Mouse (Mus musculus) forebrain, postnatal 0 days (tissue): ENCODE data around the gene Neurl1a. TPM values are rescaled to one million over a fixed set of nuclear protein-coding genes. Genes with fewer than 3 reads are reported as not detected.

Experiments used
- ATAC-seq: fragments of 200-750 bp; cut with Nextera tagmentation; 2 replicates; pipeline ENCODE4 v1.8.0; 2017; ENCODE audit warnings: mild to moderate bottlenecking, moderate library complexity
- DNase-seq: peaks from one replicate; pipeline ENCODE4 v3.0.0-alpha.2; 2015
- H3K27ac ChIP-seq: fragments of 300-500 bp; sonication (generic); 2 replicates; pipeline ENCODE4 v1.5.1; 2014; ENCODE audit warnings: low read depth, mild to moderate bottlenecking, antibody characterized with exemption, low read length, moderate library complexity, mixed read lengths
- H3K27me3 ChIP-seq: fragments of 300-500 bp; sonication (generic); 2 replicates; pipeline ENCODE4 v1.6.1; 2014; ENCODE audit warnings: mild to moderate bottlenecking, low read length, mixed read lengths; ENCODE audit not compliant: insufficient read depth
- H3K36me3 ChIP-seq: fragments of 300-500 bp; sonication (generic); 2 replicates; pipeline ENCODE4 v1.6.1; 2014; ENCODE audit warnings: mild to moderate bottlenecking, moderate library complexity; ENCODE audit not compliant: insufficient read depth
- H3K4me1 ChIP-seq: fragments of 300-500 bp; sonication (generic); 2 replicates; pipeline ENCODE4 v1.6.1; 2014; ENCODE audit warnings: antibody characterized with exemption; ENCODE audit not compliant: insufficient read depth
- H3K4me2 ChIP-seq: fragments of 300-500 bp; sonication (generic); 2 replicates; pipeline ENCODE4 v1.6.1; 2014; ENCODE audit warnings: low read depth, mild to moderate bottlenecking, moderate library complexity
- H3K4me3 ChIP-seq: fragments of 300-500 bp; sonication (generic); 2 replicates; pipeline ENCODE4 v1.5.1; 2014; ENCODE audit warnings: low read depth, low read length, mixed read lengths
- H3K9ac ChIP-seq: fragments of 300-500 bp; sonication (generic); 2 replicates; pipeline ENCODE4 v1.6.1; 2014; ENCODE audit warnings: mild to moderate bottlenecking
- H3K9me3 ChIP-seq: fragments of 300-500 bp; sonication (generic); 2 replicates; pipeline ENCODE4 v1.6.1; 2016; ENCODE audit warnings: low read length
- CTCF ChIP-seq: sonication (generic); IDR thresholded peaks from 2 replicates; pipeline ENCODE4 v1.5.1; 2016; ENCODE audit warnings: antibody characterized with exemption, control low read depth, low read depth
- WGBS: fragments of 180-500 bp; shearing (Covaris S2); extraction: QIAGEN DNeasy Blood & Tissue Kit; methylation state at CpG from one replicate; pipeline ENCODE4 v1.1.7; 2014; 5-methylcytosine and 5-hydroxymethylcytosine counted together
- polyA plus RNA-seq: library from polyadenylated mRNA; unstranded; fragments of >200 nt; fragmentation: Nextera tagmentation; extraction: Ambion mirVana; gene quantifications from 2 replicates; pipeline ENCODE4 v1.2.1, GENCODE M21; 2015
- total RNA-seq: library from RNA; depleted of rRNA; stranded (reverse); fragments of >200 nt; gene quantifications from 2 replicates; pipeline ENCODE4 v1.2.3, GENCODE M21; 2014

The Neurl1a gene
- total and polyA plus RNA-seq, 2 experiments from 2014 or later = 15.7 to 52.1 TPM

GRCm38 (mm10) chr19:47167617-47168214, 10.9 kb upstream of the Neurl1a start:
- ATAC-seq (no peak), DNase-seq (no peak)
- peaks cover 5% of the 10 kb centered on the region; the same call in 1 of the 2 replicates for H3K27me3 ChIP-seq
- H3K4me3 ChIP-seq = no peak overlapping the region
- H3K27ac ChIP-seq = no peak overlapping the region
- TF ChIP-seq CTCF = no peak
- no peak overlapping the region for H3K9ac ChIP-seq
- no peak overlapping the region for H3K4me2 ChIP-seq
- no peaks in the 10 kb centered on the region for H3K9me3 ChIP-seq
- WGBS = 54% methylated on average over 7 of the region's 7 CpGs
- no peaks in the 10 kb centered on the region for H3K36me3 ChIP-seq
- no peaks in the 10 kb centered on the region for H3K4me1 ChIP-seq

- no peak overlapping the region for H3K27ac ChIP-seq
- H3K4me2 ChIP-seq = peak overlapping the region; percentile 20; the same call in 1 of the 2 replicates
- ATAC-seq (peak; percentile 29; the same call in 1 of the 2 replicates), DNase-seq (peak; percentile 60)
- 7% methylated on average over 13 of the region's 13 CpGs for WGBS
- no peaks in the 10 kb centered on the region for H3K36me3 ChIP-seq
- H3K9me3 ChIP-seq = no peaks in the 10 kb centered on the region
- TF ChIP-seq CTCF = peak; percentile 82
- H3K4me1 ChIP-seq = no peaks in the 10 kb centered on the region
- peaks cover 5% of the 10 kb centered on the region; the same call in 1 of the 2 replicates for H3K27me3 ChIP-seq
- no peak overlapping the region for H3K9ac ChIP-seq
- no peak overlapping the region for H3K4me3 ChIP-seq
These were observed 10.4 kb upstream of the Neurl1a start for GRCm38 (mm10) chr19:47168223-47168622.

- DNase-seq (peak; percentile 89), ATAC-seq (peak; percentile 76)
- peak; percentile 87 for TF ChIP-seq CTCF
- no peak overlapping the region for H3K27ac ChIP-seq
- H3K9me3 ChIP-seq = no peaks in the 10 kb centered on the region
- H3K4me3 ChIP-seq = no peak overlapping the region
- no peaks in the 10 kb centered on the region for H3K36me3 ChIP-seq
- H3K4me2 ChIP-seq = peak overlapping the region; percentile 20
- H3K9ac ChIP-seq = no peak overlapping the region
- H3K4me1 ChIP-seq = no peaks in the 10 kb centered on the region
- WGBS = 19% methylated on average over 11 of the region's 11 CpGs
- peaks cover 5% of the 10 kb centered on the region; the same call in 1 of the 2 replicates for H3K27me3 ChIP-seq
These were observed 9.7 kb upstream of the Neurl1a start for GRCm38 (mm10) chr19:47168793-47169412.

- 62% methylated on average over 3 of the region's 3 CpGs for WGBS
- H3K36me3 ChIP-seq = no peaks in the 10 kb centered on the region
- peak; percentile 61 for TF ChIP-seq CTCF
- H3K4me2 ChIP-seq = no peak overlapping the region
- H3K4me3 ChIP-seq = no peak overlapping the region
- H3K27me3 ChIP-seq = no peaks in the 10 kb centered on the region
- H3K27ac ChIP-seq = no peak overlapping the region
- DNase-seq (peak; percentile 27), ATAC-seq (no peak)
- no peaks in the 10 kb centered on the region for H3K9me3 ChIP-seq
- H3K9ac ChIP-seq = no peak overlapping the region
- peaks cover 2% of the 10 kb centered on the region; the same call in 1 of the 2 replicates for H3K4me1 ChIP-seq
These were observed 4.1 kb upstream of the Neurl1a start for GRCm38 (mm10) chr19:47174515-47174914.

GRCm38 (mm10) chr19:47175472-47175871, 3.1 kb upstream of the Neurl1a start:
- Histone ChIP-seq H3K36me3 (no peaks in the 10 kb centered on the region), H3K27ac (no peak overlapping the region), H3K4me1 (peaks cover 2% of the 10 kb centered on the region; the same call in 1 of the 2 replicates), H3K27me3 (no peaks in the 10 kb centered on the region), H3K4me2 (no peak overlapping the region), H3K4me3 (no peak overlapping the region), H3K9ac (no peak overlapping the region), H3K9me3 (no peaks in the 10 kb centered on the region)
- DNase-seq (no peak), ATAC-seq (no peak)
- TF ChIP-seq CTCF = peak; percentile 29; the same call in 1 of the 2 replicates
- 80% methylated on average over 2 of the region's 2 CpGs for WGBS

- Histone ChIP-seq H3K9me3 (no peaks in the 10 kb centered on the region), H3K27ac (no peak overlapping the region), H3K4me1 (peaks cover 2% of the 10 kb centered on the region; the same call in 1 of the 2 replicates), H3K4me3 (no peak overlapping the region), H3K4me2 (no peak overlapping the region), H3K36me3 (no peaks in the 10 kb centered on the region), H3K27me3 (no peaks in the 10 kb centered on the region; the same call in 1 of the 2 replicates), H3K9ac (no peak overlapping the region)
- DNase-seq (no peak), ATAC-seq (no peak)
- 82% methylated on average over 2 of the region's 2 CpGs for WGBS
- no peak for TF ChIP-seq CTCF
These were observed 1.6 kb upstream of the Neurl1a start for GRCm38 (mm10) chr19:47176916-47177505.

- peak; percentile 55 for DNase-seq
- WGBS = 22% methylated on average over 10 of the region's 10 CpGs
- Histone ChIP-seq H3K27ac (0 out of 2 replicates have a peak overlapping the region, but pooled peaks have one; percentile 83), H3K36me3 (no peaks in the 10 kb centered on the region), H3K9me3 (no peaks in the 10 kb centered on the region), H3K27me3 (no peaks in the 10 kb centered on the region; the same call in 1 of the 2 replicates), H3K9ac (no peak overlapping the region), H3K4me3 (peak overlapping the region; percentile 75), H3K4me1 (peaks cover 2% of the 10 kb centered on the region; the same call in 1 of the 2 replicates), H3K4me2 (peak overlapping the region; percentile 88)
- TF ChIP-seq CTCF = peak; percentile 69
- ATAC-seq = peak; percentile 48; the same call in 1 of the 2 replicates
These were observed 619 bp upstream of the Neurl1a start for GRCm38 (mm10) chr19:47178001-47178400.
